Mouse (Mus musculus): ENCODE measurements around the gene Palm2.

DNA sequence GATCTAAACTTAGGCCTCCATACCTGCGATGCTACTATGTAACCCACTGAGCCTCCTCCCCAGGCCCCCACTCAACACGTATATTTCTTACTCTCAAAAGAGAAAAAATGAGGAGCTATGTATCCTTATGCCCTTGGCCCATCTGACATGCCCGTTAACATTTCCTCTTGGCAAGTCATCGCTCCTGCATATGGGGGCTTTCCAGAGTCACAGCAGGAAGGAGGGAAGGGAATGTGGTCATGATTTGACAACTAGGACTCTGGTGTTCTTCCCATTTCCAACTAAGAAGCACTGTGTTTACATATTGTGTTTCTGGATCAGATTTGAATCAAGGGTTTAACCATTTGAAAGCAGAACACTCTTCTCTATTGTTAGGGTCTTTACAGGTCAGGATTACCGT lies 267.5 kb downstream of the Palm2 start:
- TF ChIP-seq GATA1 (IDR thresholded peaks at IDR 0.05; ENCODE audit: borderline replicate concordance, low read length) = no peak
- TF ChIP-seq FLI1 (IDR thresholded peaks at IDR 0.05; ENCODE audit: low read length) = no peak
